In the genomic region with DNA sequence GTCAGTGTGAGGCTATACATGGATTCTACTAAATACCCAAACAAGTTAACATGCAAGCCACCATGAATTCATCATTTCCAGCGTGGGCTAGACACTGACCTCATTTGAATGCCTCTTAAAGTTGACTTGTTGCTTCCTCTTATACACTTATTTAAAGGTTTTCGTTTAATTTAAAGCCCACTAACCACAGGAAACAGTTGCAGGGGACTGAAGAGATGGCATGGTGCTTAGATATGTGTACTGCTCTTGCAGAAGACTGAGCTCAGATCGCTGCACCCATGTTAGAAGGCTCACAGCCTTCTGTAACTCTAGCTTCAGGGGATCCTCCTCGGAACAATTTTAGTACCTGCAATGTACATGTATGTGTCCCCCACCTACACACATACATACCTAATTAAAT, we compare ENCODE assay signal across 20 mouse cellular contexts.
"Had no signal": no experiment of that assay in that cellular context is flagged by ENCODE, and none has a peak within 500 bp of the region (broad histone marks: within the 10 kb centered on the region; RNA-seq: fewer than 3 reads in every experiment).

No protein-coding gene starts in this region.

- H3K4me1 ChIP-seq: liver, embryonic 12.5 days; midbrain, embryonic 12.5 days; neural tube, embryonic 15.5 days had no signal

- H3K27me3 ChIP-seq: liver, embryonic 12.5 days; midbrain, embryonic 12.5 days; neural tube, embryonic 13.5 days; neural tube, embryonic 15.5 days had no signal

- H3K27ac ChIP-seq: liver, embryonic 12.5 days; liver, embryonic 14.5 days; midbrain, embryonic 12.5 days; neural tube, embryonic 13.5 days; neural tube, embryonic 15.5 days had no signal

- DNase-seq: lung, adult 18-20 months; lung, embryonic 14.5 days; lung, postnatal 10 days; lung, postnatal 4 days; midbrain, embryonic 14.5 days; retina, postnatal 1 day; right cerebral cortex, adult 18-20 months; right cerebral cortex, postnatal 25 days; right cerebral cortex, postnatal 4 days; spleen, adult 18-20 months; thymus, adult 18-20 months; thymus, postnatal 14 days; thymus, postnatal 36 days had no signal

- H3K36me3 ChIP-seq: liver, embryonic 12.5 days; midbrain, embryonic 12.5 days; neural tube, embryonic 13.5 days; neural tube, embryonic 15.5 days had no signal

- H3K9me3 ChIP-seq: liver, embryonic 12.5 days; midbrain, embryonic 12.5 days; neural tube, embryonic 13.5 days; neural tube, embryonic 15.5 days had no signal

- H3K4me3 ChIP-seq: liver, embryonic 12.5 days; midbrain, embryonic 12.5 days; myocyte; neural tube, embryonic 13.5 days; neural tube, embryonic 15.5 days had no signal

- ATAC-seq: liver, embryonic 12.5 days; midbrain, embryonic 16.5 days had no signal
